Mouse (Mus musculus) testis, adult 2 months (tissue): Measurements from ENCODE around the gene Iqsec1.

Source experiments
- CTCF ChIP-seq: fragments of 200-500 bp; IDR thresholded peaks from 2 replicates; pipeline ENCODE4 v1.5.1; 2012; ENCODE audit warnings: low read depth, mild to moderate bottlenecking, inconsistent platforms, low read length, moderate library complexity; ENCODE audit not compliant: control insufficient read depth, insufficient read depth, insufficient replicate concordance
- POLR2A ChIP-seq: fragments of 200-500 bp; IDR thresholded peaks from 2 replicates; pipeline ENCODE4 v1.6.1; 2012; ENCODE audit warnings: low read depth, mild to moderate bottlenecking, inconsistent platforms, low read length, moderate library complexity; ENCODE audit not compliant: control insufficient read depth

- TF ChIP-seq POLR2A (no peak), CTCF (no peak)
Observed at GRCm38 (mm10) chr6:90688003-90688402, 300.5 kb downstream of the Iqsec1 start.
